Mouse (Mus musculus): ENCODE measurements around the gene Olfr700. TPM values are rescaled to one million over a fixed set of nuclear protein-coding genes. Genes with fewer than 3 reads are reported as not detected.
"Not testable (repeated sequence)": the region's sequence is repeated elsewhere in the genome, so short reads cannot be mapped to it uniquely, and the experiment has no call there.

The Olfr700 gene
- polyA plus RNA-seq, 1 experiment, result 0.44 TPM

DNA sequence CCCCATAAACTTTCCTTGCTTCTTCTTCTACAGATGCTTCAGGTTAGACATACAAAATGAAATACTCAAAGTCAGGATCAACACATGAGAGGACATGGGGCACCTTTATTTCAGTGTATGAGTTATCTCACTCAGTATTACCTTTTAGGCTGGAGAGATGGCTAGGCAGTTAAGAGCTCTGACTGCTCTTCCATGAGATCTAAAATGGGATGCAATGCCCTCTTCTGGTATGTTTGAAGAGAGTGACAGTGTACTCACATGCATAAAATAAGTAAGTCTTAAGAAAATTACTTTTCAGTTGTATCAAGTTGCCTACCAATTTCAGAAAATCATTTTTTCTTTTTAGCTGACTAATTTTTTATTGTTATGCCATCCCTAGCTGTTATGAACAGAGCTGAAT, 20.3 kb downstream of the Olfr700 start:
- H3K27ac ChIP-seq (ENCODE audit: control insufficient read depth, insufficient read depth, low read depth, low read length), result no peak overlapping the region
- H3K4me1 ChIP-seq (ENCODE audit: control insufficient read depth, insufficient read depth, low read length), result no peaks in the 10 kb centered on the region
- H3K4me3 ChIP-seq (ENCODE audit: control insufficient read depth, low read depth, low read length), result no peak overlapping the region
- no peaks in the 10 kb centered on the region for H3K27me3 ChIP-seq (ENCODE audit: control insufficient read depth, insufficient read depth, low read length)
- no peak for TF ChIP-seq POLR2A (IDR thresholded peaks at IDR 0.05; ENCODE audit: control insufficient read depth, low read depth, low read length)
- TF ChIP-seq CTCF (IDR thresholded peaks at IDR 0.05; ENCODE audit: control insufficient read depth, insufficient read depth, insufficient replicate concordance, low read depth, low read length), result no peak
- no peaks in the 10 kb centered on the region for H3K36me3 ChIP-seq (ENCODE audit: control insufficient read depth, insufficient read depth, low read length)

GRCm38 (mm10) chr7:106761008-106761407, 47.6 kb downstream of the Olfr700 start:
- H3K27ac ChIP-seq (ENCODE audit: control insufficient read depth, insufficient read depth, low read depth, low read length), result not testable (repeated sequence)

DNA sequence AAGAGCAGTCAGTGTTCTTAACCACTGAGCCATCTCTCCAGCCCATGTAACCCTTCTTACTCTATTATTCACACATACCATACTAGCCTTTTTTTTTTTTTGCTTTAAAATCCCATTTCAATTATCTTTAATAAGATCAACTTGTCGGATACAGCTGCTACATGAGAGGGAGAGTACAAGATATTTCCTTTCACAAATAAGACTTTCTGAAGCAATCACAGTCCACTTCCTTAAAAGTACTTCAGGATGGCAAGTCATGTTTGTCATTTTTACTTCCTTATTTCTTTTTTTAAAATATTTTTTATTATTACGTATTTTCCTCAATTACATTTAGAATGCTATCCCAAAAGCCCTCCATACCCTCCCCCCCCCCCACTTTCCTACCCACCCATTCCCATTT, 49.8 kb downstream of the Olfr700 start:
- H3K4me3 ChIP-seq (ENCODE audit: control insufficient read depth, low read depth, low read length), result no peak overlapping the region
- no peaks in the 10 kb centered on the region for H3K27me3 ChIP-seq (ENCODE audit: control insufficient read depth, insufficient read depth, low read length)
- H3K36me3 ChIP-seq (ENCODE audit: control insufficient read depth, insufficient read depth, low read length), result no peaks in the 10 kb centered on the region
- TF ChIP-seq POLR2A (IDR thresholded peaks at IDR 0.05; ENCODE audit: control insufficient read depth, low read depth, low read length), result no peak
- no peak for TF ChIP-seq CTCF (IDR thresholded peaks at IDR 0.05; ENCODE audit: control insufficient read depth, insufficient read depth, insufficient replicate concordance, low read depth, low read length)
- no peak overlapping the region for H3K27ac ChIP-seq (ENCODE audit: control insufficient read depth, insufficient read depth, low read depth, low read length)
- no peaks in the 10 kb centered on the region for H3K4me1 ChIP-seq (ENCODE audit: control insufficient read depth, insufficient read depth, low read length)

More at GRCm38 (mm10) chr7:106761008-106761407, 47.6 kb downstream of the Olfr700 start:
- H3K4me1 ChIP-seq (ENCODE audit: control insufficient read depth, insufficient read depth, low read length); H3K4me3 ChIP-seq (ENCODE audit: control insufficient read depth, low read depth, low read length); H3K27me3 ChIP-seq (ENCODE audit: control insufficient read depth, insufficient read depth, low read length); H3K36me3 ChIP-seq (ENCODE audit: control insufficient read depth, insufficient read depth, low read length): not testable (repeated sequence)

Other genes starting within 250 kb of the Olfr700 start
- gene Olfr693, start 128.2 kb downstream of the Olfr700 start, polyA plus RNA-seq (2012; rRNA removed), result 0.19 TPM in 1 of 2 replicates, not detected in the other
- gene Olfr694, start 117.0 kb downstream of the Olfr700 start, polyA plus RNA-seq (2012; rRNA removed), result not detected in 2 replicates
- not detected in 2 replicates for gene Olfr695, start 92.4 kb downstream of the Olfr700 start, polyA plus RNA-seq (2012; rRNA removed)
- gene Olfr697, start 66.4 kb downstream of the Olfr700 start, polyA plus RNA-seq (2012; rRNA removed), result 2.0 and 2.3 TPM in 2 replicates
- gene Olfr698, start 53.4 kb downstream of the Olfr700 start, polyA plus RNA-seq (2012; rRNA removed), result 0.11 TPM in 1 of 2 replicates, not detected in the other
- gene Olfr699, start 15.6 kb downstream of the Olfr700 start, polyA plus RNA-seq (2012; rRNA removed), result 0.04 TPM in 1 of 2 replicates, not detected in the other
- gene Olfr701, start 5.3 kb upstream of the Olfr700 start, polyA plus RNA-seq (2012; rRNA removed), result 20.7 and 29.8 TPM in 2 replicates
- not detected in 2 replicates for gene Olfr702, start 25.1 kb upstream of the Olfr700 start, polyA plus RNA-seq (2012; rRNA removed)
- 0.20 and 0.58 TPM in 2 replicates for gene Olfr703, start 34.5 kb upstream of the Olfr700 start, polyA plus RNA-seq (2012; rRNA removed)
- gene Olfr704, start 54.4 kb upstream of the Olfr700 start, polyA plus RNA-seq (2012; rRNA removed), result not detected in 2 replicates
- gene Olfr705, start 68.1 kb upstream of the Olfr700 start, polyA plus RNA-seq (2012; rRNA removed), result not detected in 2 replicates
- gene Olfr706, start 79.3 kb upstream of the Olfr700 start, polyA plus RNA-seq (2012; rRNA removed), result not detected in 2 replicates
- gene Olfr707, start 92.4 kb upstream of the Olfr700 start, polyA plus RNA-seq (2012; rRNA removed), result not detected in 2 replicates
- not detected in 2 replicates for gene Olfr1532-ps1, start 99.2 kb upstream of the Olfr700 start, polyA plus RNA-seq (2012; rRNA removed)
- gene Olfr709-ps1, start 123.4 kb upstream of the Olfr700 start, polyA plus RNA-seq (2012; rRNA removed), result not detected in 2 replicates
- gene Olfr710, start 139.5 kb upstream of the Olfr700 start, polyA plus RNA-seq (2012; rRNA removed), result not detected in 2 replicates
- gene Olfr6, start 155.1 kb upstream of the Olfr700 start, polyA plus RNA-seq (2012; rRNA removed), result not detected in 2 replicates
- gene Olfr711, start 166.6 kb upstream of the Olfr700 start, polyA plus RNA-seq (2012; rRNA removed), result not detected in 2 replicates
- 0.09 TPM in 1 of 2 replicates, not detected in the other for gene Olfr2, start 197.2 kb upstream of the Olfr700 start, polyA plus RNA-seq (2012; rRNA removed)
- not detected in 2 replicates for gene Olfr713, start 222.3 kb upstream of the Olfr700 start, polyA plus RNA-seq (2012; rRNA removed)

Measured in testis, adult 2 months (tissue).